In genomic region chr19:16780790-16781384, GRCm38 (mm10) we compare ENCODE assay signal across 8 mouse cellular contexts. TPM values are rescaled to one million over a fixed set of nuclear protein-coding genes. Genes with fewer than 3 reads are reported as not detected.
A peak's percentile ranks its signal among the peaks of the same experiment; 100 is the strongest.
DNase-seq lines count a peak whose midpoint lies in the region; ATAC-seq lines count a peak whose summit lies in the region.

TSS of gene Vps13a (minus strand) at chr19:16780933.

- peak; percentile 95 for DNase-seq in c-Kit-negative CD71-positive TER-119-positive erythroid progenitor cells, embryonic 14.5 days (ENCODE audit: low read depth, low spot score)
- peak; percentile 90 for DNase-seq in forebrain, embryonic 10.5 days (ENCODE audit: extremely low spot score, low spot score)
- peak; percentile 96 for DNase-seq in kidney, postnatal 36 days
- peak; percentile 80 for DNase-seq in telencephalon, adult 2 months (ENCODE audit: low read depth, low spot score)

- H3K9me3 ChIP-seq in forebrain, embryonic 10.5 days = no peaks in the 10 kb centered on the region
- no peaks in the 10 kb centered on the region for H3K9me3 ChIP-seq in heart, embryonic 16.5 days (replicated peaks; ENCODE audit: control insufficient read depth, low read length)
- H3K9me3 ChIP-seq in liver, embryonic 15.5 days (replicated peaks) = no peaks in the 10 kb centered on the region
- H3K9me3 ChIP-seq in neural tube, embryonic 12.5 days = no peaks in the 10 kb centered on the region

- peak within 1 kb of the TSS; percentile 87 for H3K27ac ChIP-seq in forebrain, embryonic 10.5 days
- H3K27ac ChIP-seq in heart, embryonic 16.5 days (ENCODE audit: low read length) = peak within 1 kb of the TSS; percentile 61
- H3K27ac ChIP-seq in liver, embryonic 15.5 days (replicated peaks) = peak within 1 kb of the TSS; percentile 85
- H3K27ac ChIP-seq in neural tube, embryonic 12.5 days = no peak within 1 kb of the TSS

- H3K4me1 ChIP-seq in forebrain, embryonic 10.5 days = peaks cover 18% of the 10 kb centered on the region
- peaks cover 10% of the 10 kb centered on the region for H3K4me1 ChIP-seq in heart, embryonic 16.5 days (ENCODE audit: control insufficient read depth, insufficient read depth, low read length)
- peaks cover 32% of the 10 kb centered on the region for H3K4me1 ChIP-seq in liver, embryonic 15.5 days (replicated peaks)
- no peaks in the 10 kb centered on the region; the same call in 1 of the 2 replicates for H3K4me1 ChIP-seq in neural tube, embryonic 12.5 days

- H3K4me2 ChIP-seq in heart, embryonic 16.5 days (ENCODE audit: low read depth, low read length) = peak within 1 kb of the TSS; percentile 97
- H3K4me2 ChIP-seq in liver, embryonic 15.5 days = peak within 1 kb of the TSS; percentile 97
- peak within 1 kb of the TSS; percentile 99 for H3K4me2 ChIP-seq in neural tube, embryonic 12.5 days (replicated peaks)

- H3K36me3 ChIP-seq in forebrain, embryonic 10.5 days (replicated peaks) = no peaks in the 10 kb centered on the region
- H3K36me3 ChIP-seq in heart, embryonic 16.5 days (ENCODE audit: control insufficient read depth, insufficient read depth) = no peaks in the 10 kb centered on the region
- no peaks in the 10 kb centered on the region for H3K36me3 ChIP-seq in liver, embryonic 15.5 days (replicated peaks)
- no peaks in the 10 kb centered on the region for H3K36me3 ChIP-seq in neural tube, embryonic 12.5 days

- WGBS in forebrain, embryonic 10.5 days = under 1% methylated on average over 67 of the region's 67 CpGs
- WGBS in heart, embryonic 16.5 days = under 1% methylated on average over 62 of the region's 67 CpGs
- WGBS in liver, embryonic 15.5 days (ENCODE audit: insufficient replicate concordance) = under 1% methylated on average over 67 of the region's 67 CpGs
- under 1% methylated on average over 67 of the region's 67 CpGs for WGBS in neural tube, embryonic 12.5 days

- ATAC-seq in CD4-positive, CD25-positive, alpha-beta regulatory T cell, adult 4 months = peak; percentile 89
- ATAC-seq in heart, embryonic 16.5 days (replicated peaks; ENCODE audit: extremely low read depth, insufficient read depth, low FRiP score) = peak; percentile 99
- ATAC-seq in liver, embryonic 15.5 days (ENCODE audit: insufficient read depth) = peak; percentile 96
- peak; percentile 97 for ATAC-seq in neural tube, embryonic 12.5 days (ENCODE audit: low FRiP score, low read depth)

- H3K9ac ChIP-seq in heart, embryonic 16.5 days (ENCODE audit: low read length) = peak within 1 kb of the TSS; percentile 82
- peak within 1 kb of the TSS; percentile 83 for H3K9ac ChIP-seq in liver, embryonic 15.5 days
- H3K9ac ChIP-seq in neural tube, embryonic 12.5 days = peak within 1 kb of the TSS; percentile 64

- H3K4me3 ChIP-seq in forebrain, embryonic 10.5 days = peak within 1 kb of the TSS; percentile 79
- peak within 1 kb of the TSS; percentile 76 for H3K4me3 ChIP-seq in heart, embryonic 16.5 days (ENCODE audit: low read length)
- peak within 1 kb of the TSS; percentile 85 for H3K4me3 ChIP-seq in liver, embryonic 15.5 days (replicated peaks)
- peak within 1 kb of the TSS; percentile 74 for H3K4me3 ChIP-seq in neural tube, embryonic 12.5 days

- H3K27me3 ChIP-seq in forebrain, embryonic 10.5 days (ENCODE audit: poor library complexity, severe bottlenecking) = peaks cover 27% of the 10 kb centered on the region
- H3K27me3 ChIP-seq in heart, embryonic 16.5 days (ENCODE audit: control insufficient read depth, insufficient read depth, low read length) = peaks cover 6% of the 10 kb centered on the region; the same call in 1 of the 2 replicates
- H3K27me3 ChIP-seq in liver, embryonic 15.5 days = 0 out of 2 replicates have a peak, but pooled peaks cover 4% of the 10 kb centered on the region
- peaks cover 11% of the 10 kb centered on the region for H3K27me3 ChIP-seq in neural tube, embryonic 12.5 days (replicated peaks)

RNA-seq across cellular contexts. Expression of gene Vps13a, which starts in this region (rescaled TPM):
- polyA plus RNA-seq in CD4-positive, CD25-positive, alpha-beta regulatory T cell, adult 4 months (2017; shearing (Covaris generic)) = 10 to 100 TPM; 32.7 to 45.3 TPM
- polyA plus RNA-seq in forebrain, embryonic 10.5 days (2016; fragmentation: Nextera tagmentation; extraction: Ambion mirVana) = 11.4 and 12.7 TPM in 2 replicates
- 8.1 and 9.4 TPM in 2 replicates for polyA plus RNA-seq in heart, embryonic 16.5 days (2015; fragmentation: Nextera tagmentation; extraction: Ambion mirVana)
- 6.1 and 6.3 TPM in 2 replicates for polyA plus RNA-seq in liver, embryonic 15.5 days (2015; fragmentation: Nextera tagmentation; extraction: Ambion mirVana)
- 7.7 and 8.9 TPM in 2 replicates for polyA plus RNA-seq in neural tube, embryonic 12.5 days (2016; fragmentation: Nextera tagmentation; extraction: Ambion mirVana)
